Mouse (Mus musculus): ENCODE data around the gene Timp3.

- TF ChIP-seq CTCF (conservative IDR thresholded peaks at IDR 0.05; ENCODE audit: low read length) = no peak
- TF ChIP-seq NANOG (IDR thresholded peaks at IDR 0.05; ENCODE audit: borderline replicate concordance, low read length) = no peak
These were observed 80.5 kb downstream of the Timp3 start for GRCm38 (mm10) chr10:86380626-86381025.

Data from E14TG2a.4 (cell line).